In genomic region chr8:120376847-120377802, GRCm38 (mm10) we compare ENCODE assay signal across 9 mouse cellular contexts.
DNase-seq lines count a peak whose midpoint lies in the region; ATAC-seq and TF ChIP-seq lines count a peak whose summit lies in the region.
"Had no signal": no experiment of that assay in that cellular context is flagged by ENCODE, and none has a peak within 500 bp of the region (broad histone marks: within the 10 kb centered on the region; RNA-seq: fewer than 3 reads in every experiment).

No protein-coding gene starts in this region.

- H3K4me3 ChIP-seq in intestine, embryonic 15.5 days (replicated peaks): no peak overlapping the region
- no peak overlapping the region for H3K4me3 ChIP-seq in intestine, postnatal 0 days (ENCODE audit: low read depth, low read length)
- 0 out of 2 replicates have a peak overlapping the region, but pooled peaks have one; percentile 7 for H3K4me3 ChIP-seq in E14TG2a.4 (replicated peaks; ENCODE audit: low read length)
- no peak overlapping the region for H3K4me3 ChIP-seq in embryonic facial prominence, embryonic 10.5 days
- H3K4me3 ChIP-seq: erythroblast, embryonic 14.5 days had no signal

- DNase-seq in embryonic facial prominence, embryonic 10.5 days (ENCODE audit: low spot score): no peak
- peak; percentile 41 to 57 for DNase-seq in kidney, postnatal 25 days
- no peak for DNase-seq in ovary, postnatal 14 days (ENCODE audit: low spot score)
- DNase-seq in spleen, adult 12 weeks (ENCODE audit: low spot score): no peak
- no peak for DNase-seq in layer of hippocampus, postnatal 36 days

- no peaks in the 10 kb centered on the region for H3K36me3 ChIP-seq in intestine, embryonic 15.5 days
- no peaks in the 10 kb centered on the region for H3K36me3 ChIP-seq in intestine, postnatal 0 days (ENCODE audit: control insufficient read depth, insufficient read depth)
- H3K36me3 ChIP-seq in E14TG2a.4 (ENCODE audit: insufficient read depth, low read length): no peaks in the 10 kb centered on the region
- no peaks in the 10 kb centered on the region for H3K36me3 ChIP-seq in embryonic facial prominence, embryonic 10.5 days (replicated peaks)

- no peak overlapping the region for H3K4me2 ChIP-seq in intestine, embryonic 15.5 days (replicated peaks)
- no peak overlapping the region for H3K4me2 ChIP-seq in intestine, postnatal 0 days (replicated peaks; ENCODE audit: low read depth)

- no peak for TF ChIP-seq CTCF in intestine, postnatal 0 days (IDR thresholded peaks at IDR 0.05; ENCODE audit: low read depth)
- no peak for TF ChIP-seq CTCF in E14TG2a.4 (conservative IDR thresholded peaks at IDR 0.05; ENCODE audit: low read length)

- peaks cover 60% of the 10 kb centered on the region for H3K4me1 ChIP-seq in intestine, embryonic 15.5 days (replicated peaks)
- H3K4me1 ChIP-seq in intestine, postnatal 0 days (replicated peaks; ENCODE audit: control insufficient read depth, insufficient read depth, low read length): peaks cover 4% of the 10 kb centered on the region
- H3K4me1 ChIP-seq in E14TG2a.4 (replicated peaks; ENCODE audit: low read depth, low read length): peaks cover 71% of the 10 kb centered on the region
- peaks cover 96% of the 10 kb centered on the region for H3K4me1 ChIP-seq in embryonic facial prominence, embryonic 10.5 days

- no peaks in the 10 kb centered on the region for H3K9me3 ChIP-seq in intestine, embryonic 15.5 days
- no peaks in the 10 kb centered on the region for H3K9me3 ChIP-seq in intestine, postnatal 0 days (ENCODE audit: control insufficient read depth)
- H3K9me3 ChIP-seq in E14TG2a.4 (ENCODE audit: low read length): no peaks in the 10 kb centered on the region
- H3K9me3 ChIP-seq in embryonic facial prominence, embryonic 10.5 days: no peaks in the 10 kb centered on the region

- H3K27ac ChIP-seq in intestine, embryonic 15.5 days: 0 out of 2 replicates have a peak overlapping the region, but pooled peaks have one; percentile 22
- no peak overlapping the region for H3K27ac ChIP-seq in intestine, postnatal 0 days (ENCODE audit: low read depth, low read length)
- H3K27ac ChIP-seq in embryonic facial prominence, embryonic 10.5 days (replicated peaks): peak overlapping the region; percentile 49

- WGBS in intestine, embryonic 15.5 days: 45% methylated on average over 22 of the region's 22 CpGs
- 61% methylated on average over 22 of the region's 22 CpGs for WGBS in intestine, postnatal 0 days
- WGBS in embryonic facial prominence, embryonic 10.5 days: 57% methylated on average over 22 of the region's 22 CpGs

- no peaks in the 10 kb centered on the region; the same call in 1 of the 2 replicates for H3K27me3 ChIP-seq in intestine, embryonic 15.5 days (replicated peaks)
- no peaks in the 10 kb centered on the region for H3K27me3 ChIP-seq in intestine, postnatal 0 days (replicated peaks; ENCODE audit: control insufficient read depth, insufficient read depth, low read length)
- H3K27me3 ChIP-seq in E14TG2a.4 (ENCODE audit: insufficient read depth, low read length): peaks cover 18% of the 10 kb centered on the region
- peaks cover 39% of the 10 kb centered on the region for H3K27me3 ChIP-seq in embryonic facial prominence, embryonic 10.5 days (replicated peaks; ENCODE audit: low read depth, poor library complexity, severe bottlenecking)

- ATAC-seq in intestine, embryonic 15.5 days: no peak
- no peak for ATAC-seq in intestine, postnatal 0 days

- no peak overlapping the region for H3K9ac ChIP-seq in intestine, embryonic 15.5 days
- no peak overlapping the region for H3K9ac ChIP-seq in intestine, postnatal 0 days (ENCODE audit: low read depth, low read length)

Comparison
In these comparisons a context has a peak if more than half of its experiments do, and no peak if none do; other contexts are left out.
1. DNase-seq: peak in kidney, postnatal 25 days (2 of 2); none in embryonic facial prominence, embryonic 10.5 days (single experiment), ovary, postnatal 14 days (single experiment), spleen, adult 12 weeks (single experiment) and layer of hippocampus, postnatal 36 days (0 of 2).